Mouse (Mus musculus) kidney, adult 2 months (tissue): ENCODE measurements around the gene Kpna2. TPM values are rescaled to one million over a fixed set of nuclear protein-coding genes. Genes with fewer than 3 reads are reported as not detected.

Experiments used
- DNase-seq: peaks from one replicate; pipeline ENCODE4 v3.0.0; 2021
- H3K27ac ChIP-seq: fragments of 200-500 bp; 2 replicates; pipeline ENCODE4 v1.5.1; 2012; ENCODE audit warnings: low read depth, low read length, control low read depth, inconsistent platforms; ENCODE audit not compliant: insufficient read depth
- H3K27me3 ChIP-seq: fragments of 200-500 bp; replicated peaks from 2 replicates; pipeline ENCODE4 v1.6.1; 2012; ENCODE audit warnings: mild to moderate bottlenecking, moderate library complexity, low read length, inconsistent platforms; ENCODE audit not compliant: control insufficient read depth, insufficient read depth
- H3K36me3 ChIP-seq: fragments of 200-500 bp; 2 replicates; pipeline ENCODE4 v1.6.1; 2012; ENCODE audit warnings: mild to moderate bottlenecking, moderate library complexity, low read length, inconsistent platforms; ENCODE audit not compliant: control insufficient read depth, insufficient read depth
- H3K4me1 ChIP-seq: fragments of 200-500 bp; 2 replicates; pipeline ENCODE4 v1.6.1; 2011; ENCODE audit warnings: low read length; ENCODE audit not compliant: control insufficient read depth, insufficient read depth
- H3K4me3 ChIP-seq: fragments of 200-500 bp; 2 replicates; pipeline ENCODE4 v1.5.1; 2011; ENCODE audit warnings: mild to moderate bottlenecking, low read depth, low read length, control low read depth; ENCODE audit not compliant: insufficient read depth
- CTCF ChIP-seq: fragments of 200-500 bp; conservative IDR thresholded peaks from 2 replicates; pipeline ENCODE4 v1.5.1; 2011; ENCODE audit warnings: low read depth, mild to moderate bottlenecking, control low read depth, low read length, moderate library complexity, mixed read lengths; ENCODE audit not compliant: insufficient read depth, insufficient read length
- POLR2A ChIP-seq: fragments of 200-500 bp; IDR thresholded peaks from one replicate; pipeline ENCODE4 v1.6.1; 2011; ENCODE audit warnings: low read depth, low read length, control low read depth
- WGBS: fragments of 180-500 bp; shearing (Covaris S2); methylation state at CpG from one replicate; pipeline ENCODE4 v1.1.7; 2018; 5-methylcytosine and 5-hydroxymethylcytosine counted together
- polyA plus RNA-seq: library from polyadenylated mRNA; depleted of rRNA; stranded (reverse); fragments of >200 nt; gene quantifications from 2 replicates; pipeline ENCODE4 v1.2.3, GENCODE M21; 2012

Gene Kpna2
- polyA plus RNA-seq, 1 experiment, result 14.1 TPM

DNA sequence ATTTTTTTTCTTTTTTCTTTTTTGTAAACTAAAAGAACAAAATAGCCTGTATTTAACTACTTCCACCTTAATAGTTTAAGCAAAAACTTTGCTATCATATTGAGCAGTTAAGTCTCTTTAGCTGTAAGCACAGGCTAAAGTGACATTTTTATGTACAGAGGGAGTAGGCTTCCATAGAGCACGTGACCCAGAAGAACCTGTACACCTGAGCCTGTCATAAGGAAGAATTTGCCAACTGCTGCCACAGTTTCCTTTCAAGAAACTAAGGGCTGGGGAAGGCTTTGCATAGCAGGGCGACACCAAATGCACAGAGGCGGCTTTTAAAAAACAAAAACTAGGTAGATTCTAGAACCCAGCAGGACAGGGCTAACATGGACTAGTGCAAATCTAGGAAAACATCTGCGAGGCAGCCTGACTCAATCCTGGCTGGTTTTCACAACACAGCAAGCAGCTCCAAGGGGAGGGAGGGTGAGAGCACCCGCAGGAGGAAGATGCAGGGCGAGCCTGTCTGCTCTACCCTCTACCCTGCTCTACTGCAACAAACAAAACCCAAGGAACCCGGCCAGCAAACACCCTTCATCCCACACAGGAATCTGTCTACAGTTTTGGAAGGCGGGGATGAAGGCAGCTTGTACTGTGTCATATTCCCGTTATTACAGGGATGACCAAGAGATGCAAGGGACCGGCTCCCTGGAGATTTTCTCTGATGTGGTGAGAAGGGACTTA, 34.9 kb upstream of the Kpna2 start:
- H3K4me1 ChIP-seq, result no peaks in the 10 kb centered on the region
- no peak overlapping the region for H3K27ac ChIP-seq
- DNase-seq, result no peak
- no peak for TF ChIP-seq CTCF
- TF ChIP-seq POLR2A, result no peak
- WGBS, result 83% methylated on average over 10 of the region's 10 CpGs
- no peaks in the 10 kb centered on the region for H3K36me3 ChIP-seq
- no peak overlapping the region for H3K4me3 ChIP-seq
- no peaks in the 10 kb centered on the region for H3K27me3 ChIP-seq

GRCm38 (mm10) chr11:107031635-107032034, 32.3 kb upstream of the Kpna2 start:
- no peaks in the 10 kb centered on the region for H3K36me3 ChIP-seq
- no peak for DNase-seq
- H3K27me3 ChIP-seq, result no peaks in the 10 kb centered on the region
- TF ChIP-seq CTCF (no peak), POLR2A (no peak)
- no peak overlapping the region for H3K4me3 ChIP-seq
- H3K27ac ChIP-seq, result no peak overlapping the region
- 27% methylated on average over 7 of the region's 7 CpGs for WGBS
- H3K4me1 ChIP-seq, result peaks cover 1% of the 10 kb centered on the region; the same call in 1 of the 2 replicates

DNA sequence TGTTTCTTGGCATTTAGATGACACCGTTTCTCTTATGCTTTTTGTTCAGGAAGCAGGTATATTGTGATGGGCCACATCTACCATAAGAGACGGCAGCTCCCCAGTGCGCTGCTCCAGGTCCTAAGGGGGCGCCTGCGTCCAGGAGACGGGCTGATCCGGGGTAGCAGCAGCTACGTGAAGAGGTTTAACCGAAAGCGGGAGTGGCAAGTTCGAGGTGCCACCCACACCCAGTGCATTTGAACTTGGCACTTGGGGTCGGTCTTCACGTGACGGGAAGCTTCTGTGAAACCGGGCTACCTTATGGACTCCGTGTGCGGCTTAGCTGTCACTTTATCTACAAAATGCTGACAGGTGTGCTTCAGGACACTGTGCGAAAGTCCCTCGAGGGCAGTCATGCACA, 30.2 kb upstream of the Kpna2 start:
- Histone ChIP-seq H3K4me1 (peaks cover 6% of the 10 kb centered on the region; the same call in 1 of the 2 replicates), H3K27me3 (no peaks in the 10 kb centered on the region), H3K36me3 (no peaks in the 10 kb centered on the region), H3K4me3 (no peak overlapping the region), H3K27ac (no peak overlapping the region)
- peak; percentile 10 for DNase-seq
- no peak for TF ChIP-seq POLR2A
- no peak for TF ChIP-seq CTCF
- 49% methylated on average over 19 of the region's 19 CpGs for WGBS

DNA sequence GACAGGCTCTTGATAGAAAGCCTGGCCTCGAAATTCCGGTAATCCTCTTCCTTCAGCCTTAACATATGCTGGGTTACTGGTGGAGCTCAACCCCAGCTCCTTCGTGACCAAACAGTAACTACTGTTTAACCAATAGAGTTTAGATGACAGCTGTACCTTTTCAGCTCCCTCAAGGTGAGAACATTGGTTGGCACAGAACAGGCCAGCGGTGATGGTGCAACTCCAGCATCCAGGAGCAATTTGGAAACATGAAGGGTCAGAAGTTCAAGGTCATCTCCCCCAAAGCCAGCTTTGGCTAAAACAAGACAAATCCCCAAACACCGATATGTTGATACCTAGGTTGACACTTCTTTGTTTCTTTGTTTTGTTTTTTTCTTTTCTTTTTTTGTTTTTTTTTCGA, 29.4 kb upstream of the Kpna2 start:
- Histone ChIP-seq H3K4me3 (peak overlapping the region; percentile 79; the same call in 1 of the 2 replicates), H3K27ac (no peak overlapping the region), H3K4me1 (peaks cover 6% of the 10 kb centered on the region; the same call in 1 of the 2 replicates), H3K36me3 (no peaks in the 10 kb centered on the region), H3K27me3 (no peaks in the 10 kb centered on the region)
- no peak for TF ChIP-seq CTCF
- 64% methylated on average over 6 of the region's 6 CpGs for WGBS
- no peak for DNase-seq

DNA sequence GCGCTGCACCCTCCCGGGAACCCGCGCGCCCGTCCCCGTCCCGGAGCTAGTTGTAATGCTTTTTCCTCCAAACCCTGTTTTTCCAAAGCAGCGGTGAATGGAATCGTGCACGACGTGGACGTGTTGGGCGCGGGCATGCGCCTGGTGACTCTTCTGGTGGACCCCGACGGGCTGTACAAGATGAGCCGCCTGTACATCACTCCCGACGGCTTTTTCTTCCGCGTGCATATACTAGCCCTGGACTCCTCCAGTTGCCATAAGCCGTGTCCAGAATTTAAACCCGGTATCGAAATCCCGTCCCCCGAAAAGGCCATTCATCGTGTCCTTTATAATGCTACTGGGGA, 28.9 kb upstream of the Kpna2 start:
- no peak for DNase-seq
- 3% methylated on average over 29 of the region's 29 CpGs for WGBS
- H3K27ac ChIP-seq, result no peak overlapping the region
- H3K4me3 ChIP-seq, result peak overlapping the region; percentile 79
- no peak for TF ChIP-seq POLR2A
- TF ChIP-seq CTCF, result no peak
- no peaks in the 10 kb centered on the region for H3K27me3 ChIP-seq
- H3K36me3 ChIP-seq, result no peaks in the 10 kb centered on the region
- peaks cover 6% of the 10 kb centered on the region; the same call in 1 of the 2 replicates for H3K4me1 ChIP-seq

DNA sequence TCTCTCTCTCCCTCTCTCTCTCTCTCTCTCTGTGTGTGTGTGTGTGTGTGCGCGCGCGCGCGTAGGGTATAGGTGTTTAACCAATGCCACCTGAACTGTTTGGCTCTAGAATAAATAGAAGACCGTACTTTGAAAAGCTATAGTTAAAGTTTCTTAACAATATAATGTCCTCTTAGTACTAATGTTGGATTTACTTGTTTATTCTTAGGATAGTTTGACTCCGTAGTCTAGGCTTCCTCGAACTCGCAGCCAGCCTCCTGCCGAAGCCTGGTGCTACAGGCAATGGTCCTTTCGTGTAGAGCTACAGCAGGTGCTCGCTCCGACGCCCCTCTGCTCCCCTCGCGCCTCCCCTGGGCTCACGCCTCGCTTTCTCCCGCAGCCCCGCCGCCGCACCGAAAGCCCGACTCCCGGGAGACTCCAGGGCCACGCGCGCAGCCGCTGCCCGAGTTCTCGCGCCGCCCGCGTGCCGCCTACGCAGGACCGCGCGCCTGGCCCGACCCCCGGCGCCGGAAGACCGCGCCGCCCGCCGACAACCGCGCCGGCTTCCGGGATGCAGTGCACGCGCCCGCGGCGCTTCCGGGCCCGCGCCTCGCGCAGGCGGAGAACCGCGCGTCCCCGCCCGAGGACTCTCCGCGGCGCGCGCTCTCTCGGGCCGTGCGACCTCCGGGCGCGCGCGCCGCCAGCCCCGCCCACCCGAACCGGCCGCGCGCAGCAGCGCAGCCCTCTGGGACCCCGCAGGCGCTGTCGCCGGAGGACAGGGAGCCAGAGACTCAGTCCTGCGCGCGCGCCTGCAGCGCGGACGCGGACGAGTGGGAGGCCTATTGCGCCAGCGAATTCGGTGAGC, 28.3 kb upstream of the Kpna2 start:
- 4% methylated on average over 107 of the region's 107 CpGs for WGBS
- Histone ChIP-seq H3K27me3 (no peaks in the 10 kb centered on the region), H3K4me1 (peaks cover 6% of the 10 kb centered on the region; the same call in 1 of the 2 replicates), H3K4me3 (peak overlapping the region; percentile 79), H3K27ac (peak overlapping the region; percentile 58), H3K36me3 (no peaks in the 10 kb centered on the region)
- TF ChIP-seq CTCF (no peak), POLR2A (no peak)
- DNase-seq, result peak; percentile 92

- H3K4me3 ChIP-seq, result no peak overlapping the region; the same call in 1 of the 2 replicates
- peaks cover 6% of the 10 kb centered on the region; the same call in 1 of the 2 replicates for H3K4me1 ChIP-seq
- H3K36me3 ChIP-seq, result no peaks in the 10 kb centered on the region
- WGBS, result 17% methylated on average over 12 of the region's 12 CpGs
- H3K27ac ChIP-seq, result no peak overlapping the region
- H3K27me3 ChIP-seq, result no peaks in the 10 kb centered on the region
- DNase-seq, result peak; percentile 22
- no peak for TF ChIP-seq POLR2A
- no peak for TF ChIP-seq CTCF
Measured at GRCm38 (mm10) chr11:107026554-107027430, 27.5 kb upstream of the Kpna2 start.
